Mouse (Mus musculus) hindbrain, embryonic 13.5 days (tissue): ENCODE results near the gene Tecpr1. TPM values are rescaled to one million over a fixed set of nuclear protein-coding genes. Genes with fewer than 3 reads are reported as not detected.
A peak's percentile ranks its signal among the peaks of the same experiment; 100 is the strongest.

Experiments used
- ATAC-seq: fragments of 200-750 bp; cut with Nextera tagmentation; 2 replicates; pipeline ENCODE4 v1.8.0; 2017; ENCODE audit warnings: moderate TSS enrichment; ENCODE audit not compliant: low FRiP score
- H3K27ac ChIP-seq: fragments of 300-500 bp; sonication (generic); 2 replicates; pipeline ENCODE4 v1.5.1; 2015; ENCODE audit warnings: inconsistent platforms, mild to moderate bottlenecking, moderate library complexity
- H3K27me3 ChIP-seq: fragments of 300-500 bp; sonication (generic); 2 replicates; pipeline ENCODE4 v1.6.1; 2015; ENCODE audit warnings: mild to moderate bottlenecking, inconsistent platforms
- H3K36me3 ChIP-seq: fragments of 300-500 bp; sonication (generic); 2 replicates; pipeline ENCODE4 v1.6.1; 2015; ENCODE audit warnings: mild to moderate bottlenecking, inconsistent platforms
- H3K4me1 ChIP-seq: fragments of 300-500 bp; sonication (generic); replicated peaks from 2 replicates; pipeline ENCODE4 v1.6.1; 2015; ENCODE audit warnings: inconsistent platforms
- H3K4me2 ChIP-seq: fragments of 300-500 bp; sonication (generic); 2 replicates; pipeline ENCODE4 v1.6.1; 2015; ENCODE audit warnings: inconsistent platforms, mild to moderate bottlenecking, moderate library complexity
- H3K4me3 ChIP-seq: fragments of 300-500 bp; sonication (generic); 2 replicates; pipeline ENCODE4 v1.5.1; 2015; ENCODE audit warnings: mild to moderate bottlenecking, inconsistent platforms
- H3K9ac ChIP-seq: fragments of 300-500 bp; sonication (generic); 2 replicates; pipeline ENCODE4 v1.6.1; 2015; ENCODE audit warnings: mild to moderate bottlenecking, inconsistent platforms
- H3K9me3 ChIP-seq: fragments of 300-500 bp; sonication (generic); 2 replicates; pipeline ENCODE4 v1.6.1; 2016; ENCODE audit warnings: inconsistent platforms
- WGBS: fragments of 180-500 bp; shearing (Covaris S2); methylation state at CpG from one replicate; pipeline ENCODE4 v1.1.7; 2015; 5-methylcytosine and 5-hydroxymethylcytosine counted together
- polyA plus RNA-seq: library from polyadenylated mRNA; unstranded; fragments of >200 nt; fragmentation: Nextera tagmentation; extraction: Ambion mirVana; gene quantifications from 2 replicates; pipeline ENCODE4 v1.2.1, GENCODE M21; 2015

Gene Tecpr1
- 41.5 and 42.1 TPM in 2 replicates for polyA plus RNA-seq

GRCm38 (mm10) chr5:144223503-144223862 is at the start of gene Tecpr1:
Gene Tecpr1 (minus strand): TSS chr5:144223615.
- Histone ChIP-seq H3K36me3 (no peaks in the 10 kb centered on the region; the same call in 1 of the 2 replicates), H3K27ac (peak within 1 kb of the TSS; percentile 76), H3K9ac (peak within 1 kb of the TSS; percentile 85), H3K27me3 (no peaks in the 10 kb centered on the region), H3K4me1 (peaks cover 39% of the 10 kb centered on the region), H3K4me2 (peak within 1 kb of the TSS; percentile 93), H3K4me3 (peak within 1 kb of the TSS; percentile 75), H3K9me3 (no peaks in the 10 kb centered on the region)
- WGBS, result under 1% methylated on average over 37 of the region's 37 CpGs
- peak; percentile 97 for ATAC-seq

DNA sequence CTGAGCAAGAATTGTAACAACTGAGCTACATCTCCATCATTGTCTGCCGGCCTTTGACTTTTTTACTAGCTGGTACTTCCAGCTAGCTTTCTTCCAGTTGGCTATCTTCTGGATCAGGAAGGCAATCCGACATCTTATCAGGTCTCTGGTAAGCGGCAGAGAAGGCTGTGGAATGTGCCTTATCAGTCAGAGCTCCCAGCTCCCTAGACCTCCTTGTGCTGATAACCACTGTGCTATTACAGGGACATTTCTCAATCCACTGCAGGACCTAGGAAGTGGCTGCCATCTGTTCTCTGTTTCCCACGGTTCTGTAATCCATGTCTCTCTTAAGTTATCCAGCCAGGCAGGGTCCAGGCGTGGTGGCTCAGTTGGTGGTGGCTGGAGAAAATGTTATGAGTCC is 48.4 kb upstream of the Tecpr1 start:
- WGBS, result 75% methylated on average over 5 of the region's 5 CpGs
- Histone ChIP-seq H3K4me2 (no peak overlapping the region), H3K27ac (no peak overlapping the region), H3K36me3 (peaks cover 14% of the 10 kb centered on the region), H3K9me3 (no peaks in the 10 kb centered on the region), H3K9ac (no peak overlapping the region), H3K4me1 (0 out of 2 replicates have a peak, but pooled peaks cover 6% of the 10 kb centered on the region), H3K27me3 (no peaks in the 10 kb centered on the region), H3K4me3 (no peak overlapping the region)
- ATAC-seq, result no peak

GRCm38 (mm10) chr5:144271118-144271517 is 47.7 kb upstream of the Tecpr1 start:
- 0 out of 2 replicates have a peak, but pooled peaks cover 6% of the 10 kb centered on the region for H3K4me1 ChIP-seq
- WGBS, result 85% methylated on average over 3 of the region's 3 CpGs
- H3K9ac ChIP-seq, result no peak overlapping the region
- H3K4me2 ChIP-seq, result no peak overlapping the region
- ATAC-seq, result no peak
- peaks cover 21% of the 10 kb centered on the region for H3K36me3 ChIP-seq
- no peaks in the 10 kb centered on the region for H3K27me3 ChIP-seq
- no peak overlapping the region for H3K4me3 ChIP-seq
- H3K27ac ChIP-seq, result no peak overlapping the region
- H3K9me3 ChIP-seq, result no peaks in the 10 kb centered on the region

DNA sequence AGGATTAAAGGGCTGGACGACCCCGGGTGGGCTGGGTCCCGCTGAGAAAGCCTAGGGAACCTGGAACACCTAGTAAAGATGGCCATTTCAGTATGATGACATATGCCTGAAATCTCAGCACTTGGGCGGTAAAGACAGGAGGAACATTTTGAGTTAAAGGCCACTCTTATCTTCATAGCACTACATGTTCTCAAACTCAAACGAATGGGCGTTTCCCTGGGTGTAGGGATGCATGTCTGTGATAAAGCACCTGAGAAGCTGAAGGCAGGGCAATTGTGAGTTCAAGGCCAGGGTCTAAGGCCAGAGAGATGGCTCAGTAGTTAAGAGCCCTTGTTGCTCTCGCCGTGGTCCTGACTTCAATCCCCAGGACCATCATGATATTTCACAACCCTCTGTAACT is 47.0 kb upstream of the Tecpr1 start:
- H3K4me1 ChIP-seq, result 0 out of 2 replicates have a peak, but pooled peaks cover 6% of the 10 kb centered on the region
- H3K27me3 ChIP-seq, result no peaks in the 10 kb centered on the region
- H3K36me3 ChIP-seq, result peaks cover 22% of the 10 kb centered on the region
- no peak overlapping the region for H3K4me2 ChIP-seq
- no peaks in the 10 kb centered on the region for H3K9me3 ChIP-seq
- 95% methylated on average over 8 of the region's 8 CpGs for WGBS
- H3K9ac ChIP-seq, result no peak overlapping the region
- ATAC-seq, result no peak
- no peak overlapping the region for H3K4me3 ChIP-seq
- no peak overlapping the region for H3K27ac ChIP-seq

DNA sequence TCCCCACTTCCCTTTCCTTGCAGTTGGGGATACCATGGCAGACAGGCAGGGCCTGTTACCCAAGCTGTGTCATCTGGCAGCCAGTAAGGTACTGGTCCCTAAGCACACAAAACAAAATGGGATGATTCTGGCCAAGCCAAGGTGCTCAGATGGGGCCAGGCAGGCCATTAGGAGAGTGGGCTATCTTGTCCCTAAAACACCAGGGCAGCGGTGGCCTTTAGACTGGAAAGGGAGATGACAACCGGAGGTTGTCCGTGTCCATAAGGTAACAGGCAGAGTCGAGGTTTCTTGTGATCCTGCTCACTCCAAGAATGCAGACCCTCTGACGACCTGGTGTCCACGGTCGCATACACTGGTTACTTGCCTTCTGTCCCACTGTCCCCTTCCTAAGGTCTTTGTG is 46.5 kb upstream of the Tecpr1 start:
- Histone ChIP-seq H3K9ac (no peak overlapping the region), H3K9me3 (no peaks in the 10 kb centered on the region), H3K4me2 (no peak overlapping the region), H3K27me3 (no peaks in the 10 kb centered on the region), H3K4me3 (no peak overlapping the region), H3K4me1 (0 out of 2 replicates have a peak, but pooled peaks cover 6% of the 10 kb centered on the region), H3K36me3 (peaks cover 25% of the 10 kb centered on the region), H3K27ac (no peak overlapping the region)
- WGBS, result 92% methylated on average over 7 of the region's 7 CpGs
- no peak for ATAC-seq

- no peak overlapping the region for H3K4me2 ChIP-seq
These were observed 44.3 kb upstream of the Tecpr1 start for GRCm38 (mm10) chr5:144267535-144268241.

GRCm38 (mm10) chr5:144263496-144263895 is 40.1 kb upstream of the Tecpr1 start:
- H3K4me2 ChIP-seq, result no peak overlapping the region
- no peak overlapping the region for H3K27ac ChIP-seq
- no peaks in the 10 kb centered on the region for H3K9me3 ChIP-seq
- 88% methylated on average over 13 of the region's 13 CpGs for WGBS
- H3K9ac ChIP-seq, result no peak overlapping the region
- peaks cover 66% of the 10 kb centered on the region for H3K36me3 ChIP-seq
- H3K4me1 ChIP-seq, result peaks cover 50% of the 10 kb centered on the region
- H3K4me3 ChIP-seq, result no peak overlapping the region
- no peak for ATAC-seq
- no peaks in the 10 kb centered on the region for H3K27me3 ChIP-seq

More at GRCm38 (mm10) chr5:144267535-144268241, 44.3 kb upstream of the Tecpr1 start:
- Histone ChIP-seq H3K9me3 (no peaks in the 10 kb centered on the region), H3K4me3 (no peak overlapping the region), H3K27ac (no peak overlapping the region), H3K9ac (no peak overlapping the region), H3K4me1 (peaks cover 14% of the 10 kb centered on the region; the same call in 1 of the 2 replicates), H3K36me3 (peaks cover 43% of the 10 kb centered on the region), H3K27me3 (no peaks in the 10 kb centered on the region)
- ATAC-seq, result no peak
- WGBS, result 77% methylated on average over 8 of the region's 8 CpGs

GRCm38 (mm10) chr5:144263082-144263481 is 39.7 kb upstream of the Tecpr1 start:
- 86% methylated on average over 9 of the region's 9 CpGs for WGBS
- no peak for ATAC-seq
- Histone ChIP-seq H3K4me3 (no peak overlapping the region), H3K27me3 (no peaks in the 10 kb centered on the region), H3K4me2 (no peak overlapping the region), H3K9ac (no peak overlapping the region), H3K27ac (no peak overlapping the region), H3K36me3 (peaks cover 62% of the 10 kb centered on the region), H3K9me3 (no peaks in the 10 kb centered on the region), H3K4me1 (peaks cover 53% of the 10 kb centered on the region)

GRCm38 (mm10) chr5:144261829-144262228 is 38.4 kb upstream of the Tecpr1 start:
- no peak overlapping the region for H3K9ac ChIP-seq
- no peaks in the 10 kb centered on the region for H3K9me3 ChIP-seq
- H3K36me3 ChIP-seq, result peaks cover 56% of the 10 kb centered on the region
- H3K27ac ChIP-seq, result no peak overlapping the region
- no peak overlapping the region for H3K4me3 ChIP-seq
- 94% methylated on average over 5 of the region's 5 CpGs for WGBS
- H3K4me2 ChIP-seq, result no peak overlapping the region
- peaks cover 62% of the 10 kb centered on the region for H3K4me1 ChIP-seq
- H3K27me3 ChIP-seq, result no peaks in the 10 kb centered on the region
- no peak for ATAC-seq

- Histone ChIP-seq H3K4me2 (no peak overlapping the region), H3K4me1 (peaks cover 67% of the 10 kb centered on the region), H3K9ac (no peak overlapping the region), H3K36me3 (peaks cover 51% of the 10 kb centered on the region), H3K27ac (no peak overlapping the region), H3K4me3 (no peak overlapping the region), H3K9me3 (no peaks in the 10 kb centered on the region), H3K27me3 (no peaks in the 10 kb centered on the region)
- WGBS, result 85% methylated on average over 9 of the region's 9 CpGs
- ATAC-seq, result no peak
These were observed 37.9 kb upstream of the Tecpr1 start for GRCm38 (mm10) chr5:144261309-144261708.

DNA sequence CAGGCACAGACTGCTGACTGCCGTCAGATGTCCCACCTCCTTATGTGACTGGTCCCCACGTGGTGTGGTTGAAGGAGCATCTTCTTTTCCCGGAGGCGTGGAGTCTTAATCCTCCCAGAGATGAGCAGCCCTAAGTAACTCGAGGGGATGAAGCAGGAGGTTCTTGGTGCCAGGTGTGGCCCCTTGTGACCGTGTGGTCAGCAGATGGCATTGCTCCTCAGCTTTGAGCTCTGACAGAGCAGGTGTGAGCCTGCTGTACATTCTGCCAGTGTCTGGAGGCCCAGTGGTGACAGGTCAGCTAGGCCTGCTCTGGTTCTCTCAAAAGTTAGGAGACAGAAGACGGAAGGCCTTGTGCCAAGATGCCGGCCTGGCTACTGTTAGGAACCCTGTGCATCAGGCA is 37.0 kb upstream of the Tecpr1 start:
- Histone ChIP-seq H3K27me3 (no peaks in the 10 kb centered on the region), H3K4me2 (no peak overlapping the region), H3K27ac (no peak overlapping the region), H3K9ac (no peak overlapping the region), H3K36me3 (peaks cover 48% of the 10 kb centered on the region), H3K4me3 (no peak overlapping the region), H3K4me1 (peaks cover 70% of the 10 kb centered on the region), H3K9me3 (no peaks in the 10 kb centered on the region)
- WGBS, result 82% methylated on average over 8 of the region's 8 CpGs
- no peak for ATAC-seq

DNA sequence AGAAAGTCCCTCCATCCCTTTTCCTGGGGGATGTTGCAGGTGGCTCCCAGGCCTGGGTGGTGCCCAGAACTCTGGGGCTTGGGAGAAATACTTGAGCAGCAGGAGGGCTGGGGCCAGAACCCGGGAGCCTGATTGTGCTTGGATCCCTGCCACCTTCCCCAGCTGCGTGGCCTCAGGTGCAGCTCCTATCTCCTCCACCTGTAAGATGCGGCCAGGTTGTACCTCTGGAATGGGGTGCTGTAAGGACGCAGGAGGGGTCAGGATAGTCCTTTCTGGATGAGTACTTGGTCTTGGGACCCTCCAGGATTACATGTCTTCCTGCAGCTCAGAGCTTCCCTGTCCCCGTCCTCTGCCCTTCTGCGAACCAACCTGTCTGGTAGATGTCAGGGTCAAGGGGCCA is 35.8 kb upstream of the Tecpr1 start:
- Histone ChIP-seq H3K4me2 (peak overlapping the region; percentile 84), H3K9me3 (no peaks in the 10 kb centered on the region), H3K4me3 (peak overlapping the region; percentile 100; the same call in 1 of the 2 replicates), H3K36me3 (peaks cover 38% of the 10 kb centered on the region), H3K9ac (peak overlapping the region; percentile 98), H3K4me1 (peaks cover 76% of the 10 kb centered on the region), H3K27ac (no peak overlapping the region), H3K27me3 (no peaks in the 10 kb centered on the region)
- ATAC-seq, result no peak
- WGBS, result 74% methylated on average over 6 of the region's 6 CpGs

DNA sequence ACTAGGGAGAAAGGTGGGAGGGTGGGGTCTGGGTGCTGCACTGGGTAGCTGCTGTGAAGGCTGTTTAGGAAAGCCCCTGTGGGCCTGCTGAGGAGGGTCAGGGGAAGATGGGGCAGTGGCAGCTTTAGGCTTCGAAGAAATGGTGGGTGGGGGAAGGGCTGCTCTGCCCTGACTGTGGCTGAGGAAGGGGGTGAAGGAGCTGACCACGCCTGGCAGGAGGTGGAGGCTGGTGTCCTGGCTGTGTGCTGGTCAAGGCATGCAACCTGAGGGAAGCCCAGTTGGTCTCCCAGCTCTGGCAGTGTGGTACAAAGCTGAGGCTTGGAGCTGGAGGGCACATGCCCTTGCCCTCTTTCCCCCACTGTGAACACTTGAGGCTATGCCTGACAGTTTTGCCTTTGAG is 35.3 kb upstream of the Tecpr1 start:
- peak overlapping the region; percentile 100 for H3K4me3 ChIP-seq
- no peaks in the 10 kb centered on the region for H3K9me3 ChIP-seq
- no peaks in the 10 kb centered on the region for H3K27me3 ChIP-seq
- H3K9ac ChIP-seq, result peak overlapping the region; percentile 98
- H3K36me3 ChIP-seq, result peaks cover 35% of the 10 kb centered on the region
- H3K4me1 ChIP-seq, result peaks cover 78% of the 10 kb centered on the region
- WGBS, result 15% methylated on average over 2 of the region's 2 CpGs
- H3K4me2 ChIP-seq, result peak overlapping the region; percentile 84
- no peak overlapping the region for H3K27ac ChIP-seq
- ATAC-seq, result no peak
